Mouse (Mus musculus) ES-E14 (cell line): Measurements from ENCODE around the gene Baz1a. TPM values are rescaled to one million over a fixed set of nuclear protein-coding genes. Genes with fewer than 3 reads are reported as not detected.

Experiments
- DNase-seq: peaks from one replicate; pipeline ENCODE4 v3.0.0-alpha.2; 2013; ENCODE audit warnings: low read depth, low spot score
- H3K27ac ChIP-seq: 2 replicates; pipeline ENCODE4 v1.5.1; 2012; ENCODE audit warnings: low read depth, mild to moderate bottlenecking, low read length, moderate library complexity, mixed read lengths; ENCODE audit not compliant: poor library complexity, insufficient read depth, severe bottlenecking
- H3K36me3 ChIP-seq: 2 replicates; pipeline ENCODE4 v1.6.1; 2012; ENCODE audit warnings: mild to moderate bottlenecking, low read length, moderate library complexity, mixed read lengths; ENCODE audit not compliant: control insufficient read depth, poor library complexity, insufficient read depth, severe bottlenecking
- H3K4me1 ChIP-seq, 2 experiments: fragments of 150-350 bp in 1 of 2; sonication (generic) in 1 of 2; 2 replicates each; pipeline ENCODE4 v1.6.1; 2012; ENCODE audit warnings: low read length in 2 of 2, mild to moderate bottlenecking in 1 of 2, mixed read lengths in 1 of 2; ENCODE audit not compliant: control insufficient read depth in 2 of 2, insufficient read depth in 2 of 2, poor library complexity in 1 of 2
- H3K4me3 ChIP-seq, 2 experiments: fragments of 150-350 bp in 1 of 2; sonication (generic) in 1 of 2; 2 replicates each; pipeline ENCODE4 v1.5.1; 2012; ENCODE audit warnings: low read length in 2 of 2, low read depth in 1 of 2, mild to moderate bottlenecking in 1 of 2, mixed read lengths in 1 of 2; ENCODE audit not compliant: insufficient read depth in 1 of 2, poor library complexity in 1 of 2, severe bottlenecking in 1 of 2
- H3K9ac ChIP-seq: 2 replicates; pipeline ENCODE4 v1.6.1; 2012; ENCODE audit warnings: low read depth, mild to moderate bottlenecking, low read length, mixed read lengths; ENCODE audit not compliant: poor library complexity, insufficient read depth, severe bottlenecking
- H3K9me3 ChIP-seq: fragments of 150-350 bp; sonication (generic); 2 replicates; pipeline ENCODE4 v1.6.1; 2012; ENCODE audit warnings: low read depth, mild to moderate bottlenecking, low read length; ENCODE audit not compliant: control insufficient read depth, insufficient read depth
- CHD2 ChIP-seq: IDR thresholded peaks from 2 replicates; pipeline ENCODE4 v1.6.1; 2014; ENCODE audit warnings: mild to moderate bottlenecking, low read depth, low read length, inconsistent platforms
- HCFC1 ChIP-seq: IDR thresholded peaks from 2 replicates; pipeline ENCODE4 v1.6.1; 2012; ENCODE audit warnings: low read length, inconsistent platforms, borderline replicate concordance; ENCODE audit not compliant: insufficient read depth
- MAFK ChIP-seq: IDR thresholded peaks from 2 replicates; pipeline ENCODE4 v1.6.1; 2014; ENCODE audit warnings: mild to moderate bottlenecking, low read depth, low read length, inconsistent platforms; ENCODE audit not compliant: insufficient read depth
- ZC3H11A ChIP-seq: IDR thresholded peaks from 2 replicates; pipeline ENCODE4 v1.6.1; 2012; ENCODE audit warnings: low read depth, mild to moderate bottlenecking, inconsistent platforms, low read length, borderline replicate concordance
- ZNF384 ChIP-seq: IDR thresholded peaks from 2 replicates; pipeline ENCODE4 v1.6.1; 2012; ENCODE audit warnings: low read depth, low read length, inconsistent platforms
- in situ Hi-C, 2 experiments: fragments of 600-800 bp; cut with MboI; formaldehyde crosslinking; loops; one replicate each; pipeline ENCODE4 v1.15.1; 2025; ENCODE audit warnings: low sequenced_read_pairs in 2 of 2, inconsistent platforms in 1 of 2; ENCODE audit not compliant: unreplicated experiment in 2 of 2
- total RNA-seq: library from RNA; depleted of rRNA; stranded (reverse); fragments of 300-350 nt; gene quantifications from 2 replicates; pipeline ENCODE4 v1.2.3, GENCODE M21; 2012; rRNA removed

Baz1a gene
- total RNA-seq, 1 experiment: 22.9 TPM

DNA sequence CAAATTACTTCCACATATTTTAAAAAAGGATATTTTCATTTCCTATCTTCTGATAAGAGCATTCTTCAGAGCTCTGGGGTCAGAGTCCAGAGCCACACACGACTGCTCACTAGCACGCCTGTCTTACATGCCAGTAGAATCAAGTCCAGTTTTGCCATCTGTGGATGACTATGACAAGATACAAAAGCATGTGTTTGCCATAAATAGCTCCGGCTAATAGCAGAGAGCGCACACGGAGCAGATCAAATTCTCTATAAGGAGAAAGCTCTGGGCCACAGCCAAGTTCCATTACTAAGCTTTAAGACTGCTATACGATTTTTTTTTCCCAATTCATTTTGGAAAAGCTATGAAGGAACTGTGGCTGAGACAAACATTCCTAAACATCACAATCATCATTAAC is 154.6 kb downstream of the Baz1a start:
- Histone ChIP-seq H3K27ac (no peak overlapping the region), H3K4me1 (no peaks in the 10 kb centered on the region), H3K36me3 (peaks cover 3% of the 10 kb centered on the region; the same call in 1 of the 2 replicates), H3K9ac (no peak overlapping the region), H3K4me3 (no peak overlapping the region), H3K9me3 (no peaks in the 10 kb centered on the region)
- in situ Hi-C loops: no loop called here
- no peak for DNase-seq
- TF ChIP-seq MAFK (no peak), ZC3H11A (no peak), CHD2 (no peak), HCFC1 (no peak), ZNF384 (no peak)

DNA sequence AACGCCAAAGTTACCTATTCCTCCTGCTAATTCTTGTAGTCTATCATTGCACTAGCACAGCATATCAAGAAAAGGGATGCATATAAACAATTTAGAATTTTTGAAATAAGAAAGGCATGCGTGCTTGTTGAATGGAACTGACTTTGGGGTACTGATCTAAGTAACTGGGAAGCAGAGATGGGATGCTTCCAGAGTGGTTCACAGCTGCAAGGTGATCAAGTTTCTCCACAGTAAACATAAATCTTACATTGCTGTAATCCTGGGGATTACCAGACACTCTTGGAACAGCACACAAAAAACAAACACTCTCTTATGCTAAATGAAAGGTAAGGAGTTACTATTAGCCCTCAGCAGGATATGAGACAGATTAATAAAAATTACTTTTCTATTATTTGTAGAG is 163.6 kb downstream of the Baz1a start:
- H3K27ac ChIP-seq: no peak overlapping the region
- in situ Hi-C loops: no loop called here
- TF ChIP-seq ZC3H11A (no peak), MAFK (no peak)
- H3K36me3 ChIP-seq: no peaks in the 10 kb centered on the region
- H3K4me3 ChIP-seq: no peak overlapping the region
- no peak overlapping the region for H3K9ac ChIP-seq
- H3K4me1 ChIP-seq: no peaks in the 10 kb centered on the region
- DNase-seq: no peak
- no peaks in the 10 kb centered on the region for H3K9me3 ChIP-seq

GRCm38 (mm10) chr12:54844415-54844814 is 169.7 kb downstream of the Baz1a start:
- DNase-seq: no peak
- H3K4me3 ChIP-seq: no peak overlapping the region

More at GRCm38 (mm10) chr12:54844415-54844814, 169.7 kb downstream of the Baz1a start:
- TF ChIP-seq CHD2 (no peak), HCFC1 (no peak), ZC3H11A (no peak), ZNF384 (no peak), MAFK (no peak)
- H3K9me3 ChIP-seq: no peaks in the 10 kb centered on the region
- no peak overlapping the region for H3K9ac ChIP-seq
- H3K4me1 ChIP-seq: no peaks in the 10 kb centered on the region
- in situ Hi-C loops: no loop called here
- H3K27ac ChIP-seq: no peak overlapping the region
- no peaks in the 10 kb centered on the region for H3K36me3 ChIP-seq

Other genes starting within 250 kb of the Baz1a start
- 36.0 and 53.2 TPM in 2 replicates for gene Snx6, start 218.6 kb downstream of the Baz1a start, total RNA-seq
- gene Cfl2, start 151.5 kb downstream of the Baz1a start, total RNA-seq: 32.6 and 50.9 TPM in 2 replicates
- not detected in 2 replicates for gene Gm20403, start 27.8 kb downstream of the Baz1a start, total RNA-seq
- 29.9 and 33.1 TPM in 2 replicates for gene 2700097O09Rik, start 65.8 kb upstream of the Baz1a start, total RNA-seq
- 32.8 and 52.4 TPM in 2 replicates for gene Srp54a, start 65.9 kb upstream of the Baz1a start, total RNA-seq
- gene Fam177a, start 110.1 kb upstream of the Baz1a start, total RNA-seq: 4.2 and 6.1 TPM in 2 replicates
- gene Srp54b, start 140.8 kb upstream of the Baz1a start, total RNA-seq: 14.4 and 14.7 TPM in 2 replicates
- gene 1700047I17Rik2, start 185.2 kb upstream of the Baz1a start, total RNA-seq: not detected in 2 replicates
- gene Srp54c, start 215.8 kb upstream of the Baz1a start, total RNA-seq: 17.4 and 31.7 TPM in 2 replicates